Mouse (Mus musculus) ZHBTc4 (cell line): Measurements from ENCODE around the gene Foxb1.

Source experiments
- DNase-seq: peaks from one replicate; pipeline ENCODE4 v3.0.0-alpha.2; 2011; ENCODE audit warnings: low read depth, low spot score

Gene Foxb1

DNA sequence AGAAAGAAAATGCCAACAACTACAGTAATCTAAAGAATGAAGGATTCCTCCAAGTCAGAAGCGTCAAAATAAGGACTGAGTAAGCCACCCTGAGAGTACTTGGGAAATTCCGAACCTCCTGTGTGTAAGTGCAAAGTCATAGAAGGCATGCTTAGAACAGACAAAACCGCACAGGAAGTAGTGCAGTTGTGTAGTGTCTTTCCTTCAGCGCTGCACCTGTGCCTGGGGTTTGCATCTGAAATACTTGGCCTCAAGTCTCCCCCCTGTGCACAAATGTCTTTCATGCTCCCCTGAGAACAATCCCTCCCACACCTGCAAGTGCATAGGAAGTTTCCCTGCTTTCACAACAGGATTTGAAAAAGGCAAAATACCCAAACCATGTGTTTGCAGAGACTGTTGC lies 3.5 kb downstream of the Foxb1 start:
- DNase-seq, result peak; percentile 1

DNA sequence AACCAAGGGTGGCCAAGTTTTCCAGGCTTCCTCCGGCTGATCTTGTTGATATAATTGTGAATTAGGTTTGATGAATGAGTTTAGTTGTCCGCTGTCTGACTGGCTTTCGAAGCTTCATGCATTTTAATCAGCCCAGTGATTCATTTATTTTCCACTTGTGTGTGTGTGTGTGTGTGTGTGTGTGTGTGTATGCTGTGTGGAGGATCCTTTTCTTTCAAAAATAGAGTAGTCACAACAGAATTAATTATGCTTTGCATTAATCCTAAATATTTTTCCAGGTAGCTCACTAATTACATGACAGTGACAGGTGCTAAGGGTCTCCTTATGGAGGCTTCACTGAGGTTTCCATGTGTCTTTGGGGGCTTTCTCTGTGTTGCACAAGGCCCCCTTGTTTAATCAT lies 4.3 kb downstream of the Foxb1 start:
- DNase-seq, result no peak

DNA sequence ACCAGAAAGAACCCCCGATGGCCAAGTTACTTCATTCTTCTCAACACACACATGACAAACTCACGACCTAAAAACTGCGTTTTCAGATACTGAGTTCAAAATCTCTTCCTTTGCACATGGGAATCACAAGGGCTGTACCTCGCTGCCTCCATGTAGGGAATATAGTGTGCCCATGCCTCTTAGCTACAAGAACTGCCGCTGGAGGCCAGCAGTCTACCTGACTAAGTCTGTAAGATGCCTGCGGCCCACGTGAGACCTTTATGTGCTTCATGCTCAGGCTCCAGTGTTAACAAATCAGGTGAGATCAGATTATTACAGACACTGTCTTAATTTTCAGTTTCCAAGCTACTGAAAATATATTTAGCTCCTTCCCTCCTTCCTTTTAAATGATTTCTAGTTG lies 4.7 kb downstream of the Foxb1 start:
- DNase-seq, result no peak

DNA sequence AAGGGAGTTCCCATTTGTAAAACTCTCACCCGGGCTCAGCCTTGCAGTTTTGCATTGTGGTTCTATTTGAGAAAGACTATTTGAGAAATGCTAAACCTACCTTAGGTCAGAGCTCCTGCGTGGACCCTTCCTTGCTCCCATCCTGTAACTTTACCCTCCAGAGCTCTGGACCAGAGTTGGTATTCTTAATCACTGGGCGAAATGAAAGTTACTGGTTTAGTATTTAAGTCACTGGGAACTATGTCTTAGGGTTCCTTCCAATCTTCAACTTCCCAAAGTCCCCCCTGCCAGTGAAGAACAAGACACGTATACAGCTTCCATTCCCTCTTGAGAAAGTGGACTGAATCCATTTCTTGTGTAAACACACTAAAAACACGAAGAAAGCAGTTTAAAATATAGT lies 5.6 kb downstream of the Foxb1 start:
- DNase-seq, result no peak

DNA sequence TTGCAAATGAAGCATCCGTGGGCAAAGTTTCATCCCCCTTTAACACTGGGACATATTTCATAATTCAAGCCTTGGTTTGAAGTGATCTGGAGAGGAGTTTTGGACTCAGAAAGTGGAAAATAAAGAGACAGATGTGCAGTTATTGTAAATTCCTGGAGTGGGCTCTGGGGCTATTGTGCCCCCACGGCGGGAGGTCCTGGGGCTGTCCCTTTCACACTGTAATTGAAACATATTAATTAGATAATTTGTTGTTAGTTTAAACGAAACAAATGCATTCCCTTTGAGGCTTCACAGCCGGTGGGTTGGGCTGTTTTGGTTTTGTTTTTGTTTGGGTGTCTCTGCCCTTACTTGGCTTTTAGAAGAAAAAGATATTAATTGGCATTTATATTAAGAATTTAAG lies 6.0 kb downstream of the Foxb1 start:
- no peak for DNase-seq

DNA sequence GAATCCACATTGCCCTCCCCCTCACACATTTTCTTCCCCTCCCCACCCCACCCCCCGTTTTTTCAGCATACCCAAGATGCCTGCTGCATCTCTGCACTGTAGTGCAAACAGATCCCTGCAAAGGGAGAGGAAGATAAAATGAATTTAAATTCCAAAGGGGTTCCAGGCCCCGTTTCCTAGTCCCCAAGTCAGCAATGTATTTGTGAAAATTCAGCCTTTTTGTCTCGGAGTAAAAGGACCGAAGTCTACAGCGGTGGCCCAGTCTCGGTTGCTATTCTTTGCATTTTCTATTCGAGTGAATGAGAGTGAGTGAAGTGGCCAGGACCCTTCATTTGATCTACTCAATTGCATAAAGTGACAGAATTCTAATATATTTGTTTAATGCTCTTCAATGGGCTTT lies 6.4 kb downstream of the Foxb1 start:
- no peak for DNase-seq

DNA sequence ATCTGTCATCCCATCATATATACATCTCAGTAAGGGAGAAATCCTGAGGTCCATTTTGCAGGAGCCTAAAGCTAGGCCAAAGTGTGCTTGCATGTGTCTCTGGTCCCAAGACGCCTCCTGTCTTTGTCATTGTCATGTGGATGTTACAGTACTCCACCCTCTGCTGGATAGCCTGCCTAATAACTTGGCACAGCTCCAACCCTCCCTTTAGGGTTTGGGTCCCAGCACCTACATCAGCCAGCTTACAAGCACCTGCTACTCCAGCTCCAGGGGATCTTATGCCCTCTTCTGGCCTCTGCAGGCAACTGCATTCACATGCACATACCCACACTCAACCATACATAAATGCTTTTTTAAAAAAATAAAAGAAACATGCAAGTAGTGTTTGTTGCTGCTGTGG lies 12.8 kb downstream of the Foxb1 start:
- DNase-seq, result peak; percentile 82

DNA sequence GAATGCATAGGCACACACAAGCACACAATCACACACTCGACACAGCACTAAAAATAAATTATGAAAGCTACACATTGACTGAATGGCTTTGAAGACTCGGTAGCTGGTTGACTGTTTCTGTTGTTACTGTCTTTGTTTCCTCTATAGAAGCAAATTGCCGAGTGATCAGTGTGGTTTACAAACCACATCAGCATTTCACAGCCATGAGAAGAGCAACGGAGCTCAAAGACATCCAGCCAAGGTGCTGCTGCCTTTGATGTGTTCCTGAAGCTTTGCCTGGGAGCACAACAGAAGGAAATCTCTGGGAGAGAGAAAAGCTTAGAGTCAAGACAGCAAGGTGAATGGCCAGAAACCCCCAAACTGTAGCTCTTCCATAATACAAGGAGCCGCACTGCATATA lies 32.0 kb downstream of the Foxb1 start:
- DNase-seq, result peak; percentile 21

DNA sequence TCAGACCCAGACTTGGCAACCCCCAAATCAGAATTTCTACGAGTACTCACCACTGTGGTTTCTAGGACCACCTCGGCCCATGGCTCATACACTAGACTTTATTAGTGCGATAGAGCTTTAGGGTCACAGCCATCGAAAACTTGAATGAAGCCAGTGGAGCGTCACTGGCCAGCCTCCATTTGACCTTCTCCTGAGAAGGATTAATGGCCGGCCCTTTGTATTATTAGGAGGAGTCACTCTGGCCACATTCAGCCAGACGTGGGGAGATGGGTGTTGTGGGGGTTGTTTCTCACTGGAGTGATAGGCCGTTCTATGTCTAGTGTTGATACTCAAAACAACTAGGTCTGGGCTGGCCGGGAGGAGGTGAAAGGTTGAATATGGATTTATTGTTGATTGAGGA lies 42.3 kb downstream of the Foxb1 start:
- DNase-seq, result no peak

DNA sequence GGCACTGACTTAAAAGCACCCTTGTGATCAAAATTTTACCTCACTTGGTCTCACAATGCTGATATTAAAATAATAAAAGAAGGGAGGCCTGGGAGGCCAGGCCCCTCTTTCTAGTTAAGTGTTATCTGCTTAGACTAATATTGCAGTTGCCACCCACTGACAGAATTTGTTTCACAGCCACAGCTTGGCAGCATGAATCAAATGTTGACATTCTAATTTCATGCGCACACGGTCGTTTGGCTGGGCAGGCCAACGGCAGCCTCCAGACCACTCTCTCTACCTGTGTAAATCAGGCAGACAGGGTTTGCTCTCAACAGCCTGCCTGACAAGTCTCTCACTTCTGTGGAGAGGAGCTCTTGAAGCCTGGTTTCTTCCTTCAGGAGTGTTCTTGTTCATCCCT lies 44.4 kb downstream of the Foxb1 start:
- no peak for DNase-seq

DNA sequence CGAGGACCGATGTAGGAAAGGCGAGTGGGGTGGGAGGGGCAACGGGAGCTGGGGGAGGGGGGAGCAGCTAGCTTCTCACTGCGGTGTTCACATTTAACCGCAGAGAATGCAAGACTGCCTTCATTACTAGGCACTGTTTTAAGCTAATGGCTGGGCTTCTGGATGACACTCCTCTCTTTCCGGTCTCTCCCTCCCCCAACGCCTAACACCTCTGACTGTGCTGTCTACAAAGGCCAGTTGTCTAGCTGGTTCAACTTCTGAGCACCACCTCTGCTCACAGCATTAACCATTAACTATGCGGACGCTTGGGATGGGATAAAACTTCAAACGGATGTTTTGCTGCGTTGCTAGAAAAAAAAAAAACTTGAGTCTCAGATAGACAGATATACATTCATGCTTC lies 45.3 kb downstream of the Foxb1 start:
- DNase-seq, result peak; percentile 39

DNA sequence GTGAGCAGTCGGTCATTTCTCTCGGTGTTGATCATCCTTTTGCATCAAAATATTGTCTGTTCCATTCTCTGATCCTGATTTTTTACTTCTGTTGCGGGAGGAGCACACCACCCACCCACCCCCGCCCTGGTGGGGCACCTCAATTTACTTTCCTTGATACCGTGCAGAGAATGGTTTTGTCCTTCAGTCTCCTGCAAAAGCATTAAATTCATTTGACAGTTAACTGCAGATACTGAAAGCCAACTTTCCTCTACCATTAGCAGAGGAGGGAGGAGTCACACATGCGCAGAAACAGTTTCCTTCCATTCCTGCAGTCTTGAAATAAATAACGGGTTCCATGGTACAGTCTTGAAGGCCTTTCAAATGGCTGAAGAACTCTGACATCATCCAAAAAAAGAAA lies 46.4 kb downstream of the Foxb1 start:
- DNase-seq, result no peak

DNA sequence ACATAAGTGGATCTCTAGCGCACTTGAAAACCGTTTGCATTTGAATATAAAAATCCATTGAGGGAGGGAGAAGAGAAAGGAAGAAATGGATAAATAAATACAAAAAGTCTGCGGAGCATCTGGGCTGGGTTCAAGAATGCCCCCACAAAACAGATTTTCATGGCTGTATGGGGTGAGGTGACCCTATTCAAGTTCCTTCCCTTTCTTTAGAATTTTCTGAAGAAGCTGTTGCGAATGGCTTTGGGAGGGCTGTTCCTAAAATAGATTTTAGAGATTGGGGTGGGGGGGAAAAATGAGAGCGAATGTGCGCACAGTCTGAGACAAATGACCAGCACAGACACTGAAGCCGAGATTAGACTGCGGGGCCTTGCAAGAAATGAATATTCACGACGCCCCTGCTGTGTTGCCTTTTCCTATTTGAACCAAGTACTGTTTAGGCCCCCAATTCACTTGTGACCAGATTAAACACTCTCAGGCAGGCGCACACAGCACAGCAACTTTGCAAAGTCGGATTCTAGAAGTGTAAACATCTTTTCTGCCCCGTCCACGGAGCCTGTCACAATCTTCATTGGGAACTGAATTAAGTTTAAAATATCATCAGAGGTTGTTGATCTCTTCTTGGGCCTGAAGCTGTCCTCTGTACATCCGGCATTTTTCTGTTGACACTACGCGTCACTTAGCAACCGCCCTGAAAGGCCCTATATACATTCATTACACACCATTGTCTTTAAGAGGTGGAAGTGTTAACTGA lies 47.0 kb downstream of the Foxb1 start:
- peak; percentile 18 for DNase-seq

DNA sequence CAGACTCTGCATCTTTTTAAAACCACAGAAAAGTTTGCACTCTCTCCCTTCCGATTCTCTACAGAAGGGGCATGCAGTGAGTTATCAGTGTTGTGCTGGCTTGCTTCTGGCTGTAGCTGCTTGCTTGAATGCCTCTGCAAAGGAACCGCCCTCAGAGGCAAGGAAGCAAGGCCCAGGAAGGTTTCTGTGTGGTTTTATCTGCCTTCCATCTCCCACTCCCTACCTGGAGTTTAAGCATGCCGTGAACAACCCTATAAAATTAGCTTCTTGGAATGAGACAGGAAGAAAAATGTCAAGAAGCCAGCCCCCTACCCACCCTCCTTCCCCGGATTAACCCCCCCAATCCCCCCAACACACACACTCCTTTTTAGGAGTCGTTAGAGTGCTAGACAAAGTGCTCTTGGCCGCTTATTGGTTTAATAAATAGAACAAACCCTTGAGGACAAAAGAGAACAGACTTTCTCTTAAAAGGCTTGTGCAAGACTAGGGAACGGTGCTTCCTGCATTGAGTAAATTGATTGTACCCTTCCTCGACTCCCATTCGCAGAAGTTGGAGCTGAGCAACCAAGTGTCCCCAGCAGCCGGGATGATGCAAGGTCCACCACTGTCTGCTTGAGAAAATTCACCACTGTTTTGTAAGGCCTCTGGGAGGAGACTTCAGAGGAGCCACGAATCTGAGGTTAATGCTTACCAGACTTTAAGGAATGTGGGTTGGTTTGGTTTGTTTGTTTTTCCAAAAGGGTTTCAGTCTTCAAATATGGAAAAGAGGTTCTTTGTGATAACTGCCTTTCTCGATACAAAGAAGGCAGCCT lies 47.8 kb downstream of the Foxb1 start:
- no peak for DNase-seq
